Mouse (Mus musculus) myocyte (in vitro differentiated cells): ENCODE measurements around the gene Dnah3. TPM values are rescaled to one million over a fixed set of nuclear protein-coding genes. Genes with fewer than 3 reads are reported as not detected.

ENCODE experiments used
- H3K27me3 ChIP-seq: one replicate; pipeline ENCODE4 v1.6.1; 2011; ENCODE audit not compliant: control insufficient read depth, insufficient read depth, insufficient read length
- H3K36me3 ChIP-seq: one replicate; pipeline ENCODE4 v1.6.1; 2011; ENCODE audit not compliant: control insufficient read depth, insufficient read depth
- H3K4me2 ChIP-seq: one replicate; pipeline ENCODE4 v1.6.1; 2011; ENCODE audit warnings: low read depth, control low read depth
- H3K4me3 ChIP-seq: one replicate; pipeline ENCODE4 v1.5.1; 2011; ENCODE audit warnings: mild to moderate bottlenecking, control low read depth, moderate library complexity
- H3K79me2 ChIP-seq: one replicate; pipeline ENCODE4 v1.6.1; 2011; ENCODE audit not compliant: control insufficient read depth, insufficient read depth
- H3ac ChIP-seq: one replicate; pipeline ENCODE4 v1.6.1; 2011; ENCODE audit not compliant: control insufficient read depth, insufficient read length
- CEBPB ChIP-seq: IDR thresholded peaks from 2 replicates; pipeline ENCODE4 v1.6.1; 2011; ENCODE audit warnings: mild to moderate bottlenecking, moderate library complexity; ENCODE audit not compliant: poor library complexity, insufficient read depth, severe bottlenecking
- E2F4 ChIP-seq: IDR thresholded peaks from one replicate; pipeline ENCODE4 v1.6.1; 2011; ENCODE audit warnings: mild to moderate bottlenecking, control low read depth, moderate library complexity; ENCODE audit not compliant: insufficient read depth
- MAX ChIP-seq: IDR thresholded peaks from one replicate; pipeline ENCODE4 v1.6.1; 2011; ENCODE audit warnings: low read depth, mild to moderate bottlenecking, control low read depth
- MYOD1 ChIP-seq, 3 experiments: IDR thresholded peaks; one replicate each; pipeline ENCODE4 v1.6.1; 2011; ENCODE audit warnings: control low read depth in 2 of 3, low read depth in 2 of 3, mild to moderate bottlenecking in 2 of 3, moderate library complexity in 1 of 3; ENCODE audit not compliant: insufficient read length in 2 of 3, control insufficient read depth in 1 of 3
- MYOG ChIP-seq, 3 experiments: IDR thresholded peaks; one replicate each; pipeline ENCODE4 v1.6.1; 2011; ENCODE audit warnings: control low read depth in 2 of 3, low read depth in 2 of 3, mild to moderate bottlenecking in 2 of 3; ENCODE audit not compliant: insufficient read length in 2 of 3, control insufficient read depth in 1 of 3, insufficient read depth in 1 of 3
- POLR2A ChIP-seq: IDR thresholded peaks from one replicate; pipeline ENCODE4 v1.6.1; 2011; ENCODE audit warnings: low read depth, mild to moderate bottlenecking, control low read depth, moderate library complexity; ENCODE audit not compliant: insufficient read length
- POLR2AphosphoS2 ChIP-seq: IDR thresholded peaks from one replicate; pipeline ENCODE4 v1.6.1; 2011; ENCODE audit warnings: low read depth, control low read depth; ENCODE audit not compliant: insufficient read length
- REST ChIP-seq: IDR thresholded peaks from one replicate; pipeline ENCODE4 v1.6.1; 2011; ENCODE audit warnings: mild to moderate bottlenecking, control low read depth, moderate library complexity; ENCODE audit not compliant: insufficient read depth, insufficient read length
- SRF ChIP-seq: IDR thresholded peaks from one replicate; pipeline ENCODE4 v1.6.1; 2011; ENCODE audit warnings: low read depth; ENCODE audit not compliant: control insufficient read depth, insufficient read length
- TCF12 ChIP-seq: IDR thresholded peaks from one replicate; pipeline ENCODE4 v1.6.1; 2011; ENCODE audit warnings: mild to moderate bottlenecking, control low read depth; ENCODE audit not compliant: poor library complexity, insufficient read depth, severe bottlenecking
- TCF3 ChIP-seq: IDR thresholded peaks from one replicate; pipeline ENCODE4 v1.6.1; 2011; ENCODE audit warnings: low read depth, control low read depth; ENCODE audit not compliant: insufficient read length
- USF1 ChIP-seq: IDR thresholded peaks from one replicate; pipeline ENCODE4 v1.6.1; 2011; ENCODE audit warnings: low read depth, mild to moderate bottlenecking, control low read depth, moderate library complexity
- polyA plus RNA-seq: library from polyadenylated mRNA; unstranded; fragments of >200 nt; fragmentation: generic; extraction: Trizol; gene quantifications from one replicate; pipeline ENCODE4 v1.2.1, GENCODE M21; 2012; ENCODE audit warnings: missing spikeins

The Dnah3 gene
- polyA plus RNA-seq, 1 experiment = 0.01 TPM

GRCm38 (mm10) chr7:120097845-120098244 lies 2.8 kb upstream of the Dnah3 start:
- no peaks in the 10 kb centered on the region for H3K36me3 ChIP-seq
- H3K4me3 ChIP-seq = no peak overlapping the region
- no peaks in the 10 kb centered on the region for H3K79me2 ChIP-seq
- no peaks in the 10 kb centered on the region for H3K27me3 ChIP-seq
- TF ChIP-seq MAX = no peak
- no peak for TF ChIP-seq POLR2A
- no peak for TF ChIP-seq MYOG (IDR thresholded peaks at IDR 0.05; ENCODE audit: control insufficient read depth in 1 of 3, insufficient read depth in 1 of 3, insufficient read length in 2 of 3, low read depth in 2 of 3)
- TF ChIP-seq SRF = no peak
- TF ChIP-seq TCF12 = no peak
- TF ChIP-seq USF1 = no peak
- no peak for TF ChIP-seq E2F4
- no peak for TF ChIP-seq TCF3
- TF ChIP-seq REST = no peak
- no peak for TF ChIP-seq MYOD1 (IDR thresholded peaks at IDR 0.05; ENCODE audit: control insufficient read depth in 1 of 3, insufficient read length in 2 of 3, low read depth in 2 of 3)
- no peak for TF ChIP-seq POLR2AphosphoS2
- TF ChIP-seq CEBPB = no peak
- H3ac ChIP-seq = no peak overlapping the region
- peak overlapping the region; percentile 39 for H3K4me2 ChIP-seq

GRCm38 (mm10) chr7:120094216-120094615 lies 864 bp downstream of the Dnah3 start:
- H3ac ChIP-seq = no peak overlapping the region
- H3K4me3 ChIP-seq = no peak overlapping the region
- H3K36me3 ChIP-seq = no peaks in the 10 kb centered on the region
- no peaks in the 10 kb centered on the region for H3K79me2 ChIP-seq
- H3K27me3 ChIP-seq = peaks cover 5% of the 10 kb centered on the region
- TF ChIP-seq USF1 = no peak
- TF ChIP-seq MYOG (IDR thresholded peaks at IDR 0.05; ENCODE audit: control insufficient read depth in 1 of 3, insufficient read depth in 1 of 3, insufficient read length in 2 of 3, low read depth in 2 of 3) = no peak
- TF ChIP-seq POLR2A = no peak
- no peak for TF ChIP-seq REST
- TF ChIP-seq TCF12 = no peak
- no peak for TF ChIP-seq SRF
- H3K4me2 ChIP-seq = no peak overlapping the region

DNA sequence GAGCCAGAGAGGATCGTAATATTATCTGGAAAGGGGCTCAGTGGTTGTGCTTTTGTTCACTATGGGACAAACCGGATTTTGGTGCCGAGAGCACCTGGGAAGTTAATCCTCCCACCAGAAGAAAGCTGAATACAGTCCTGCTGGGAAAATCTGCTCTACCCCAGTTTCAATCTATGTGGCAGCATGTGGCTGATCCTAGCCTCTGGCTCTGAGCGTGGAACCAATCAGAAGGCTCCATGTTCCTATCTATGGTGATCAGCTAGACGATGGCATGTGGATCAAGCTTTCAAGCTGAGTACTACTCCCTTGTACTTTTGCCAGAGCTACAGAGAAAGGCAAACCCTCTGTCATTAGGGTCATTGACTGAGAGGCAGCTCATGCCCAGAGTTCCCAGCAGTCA lies 2.0 kb downstream of the Dnah3 start:
- Histone ChIP-seq H3K36me3 (no peaks in the 10 kb centered on the region), H3K4me3 (no peak overlapping the region), H3ac (no peak overlapping the region), H3K79me2 (no peaks in the 10 kb centered on the region), H3K4me2 (no peak overlapping the region), H3K27me3 (peaks cover 5% of the 10 kb centered on the region)
- no peak for TF ChIP-seq MYOG (IDR thresholded peaks at IDR 0.05; ENCODE audit: control insufficient read depth in 1 of 3, insufficient read depth in 1 of 3, insufficient read length in 2 of 3, low read depth in 2 of 3)

DNA sequence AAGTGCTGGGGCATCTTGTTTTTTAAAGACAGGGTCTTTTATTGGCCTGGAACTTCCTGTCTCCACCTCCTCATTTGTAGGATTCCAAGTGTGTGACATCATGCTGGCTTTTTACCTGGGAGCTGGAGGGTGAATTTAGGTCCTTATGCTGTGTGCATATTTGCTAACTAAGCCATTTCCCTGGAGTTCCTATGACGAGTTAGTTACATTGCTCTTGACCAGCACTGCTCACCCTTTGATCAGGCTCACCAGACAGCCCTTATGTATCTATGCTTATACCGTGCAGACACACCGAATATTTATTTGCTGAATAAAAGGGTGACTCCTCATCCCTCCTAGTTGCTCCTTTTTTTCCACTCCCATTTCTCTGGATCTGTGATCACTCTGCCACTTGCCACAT lies 14.9 kb downstream of the Dnah3 start:
- H3ac ChIP-seq = no peak overlapping the region
- H3K79me2 ChIP-seq = no peaks in the 10 kb centered on the region
- TF ChIP-seq MAX (no peak), E2F4 (no peak), MYOD1 (IDR thresholded peaks at IDR 0.05; ENCODE audit: control insufficient read depth in 1 of 3, insufficient read length in 2 of 3, low read depth in 2 of 3) (no peak), TCF3 (no peak), REST (no peak), MYOG (IDR thresholded peaks at IDR 0.05; ENCODE audit: control insufficient read depth in 1 of 3, insufficient read depth in 1 of 3, insufficient read length in 2 of 3, low read depth in 2 of 3) (no peak), POLR2A (no peak)
- H3K36me3 ChIP-seq = no peaks in the 10 kb centered on the region
- no peaks in the 10 kb centered on the region for H3K27me3 ChIP-seq
- no peak overlapping the region for H3K4me3 ChIP-seq
- no peak overlapping the region for H3K4me2 ChIP-seq

GRCm38 (mm10) chr7:120069164-120069563 lies 25.9 kb downstream of the Dnah3 start:
- no peak overlapping the region for H3ac ChIP-seq
- no peak for TF ChIP-seq TCF12
- peak in 1 of 3 experiments; percentile 33 for TF ChIP-seq MYOG (IDR thresholded peaks at IDR 0.05; ENCODE audit: control insufficient read depth in 1 of 3, insufficient read depth in 1 of 3, insufficient read length in 2 of 3, low read depth in 2 of 3)
- no peak for TF ChIP-seq POLR2A
- TF ChIP-seq TCF3 = no peak
- TF ChIP-seq SRF = no peak
- no peak for TF ChIP-seq MAX
- TF ChIP-seq POLR2AphosphoS2 = no peak
- TF ChIP-seq REST = no peak
- TF ChIP-seq E2F4 = no peak
- TF ChIP-seq CEBPB = no peak
- TF ChIP-seq USF1 = no peak
- peak in 2 of 3 experiments; percentile 13 to 61 for TF ChIP-seq MYOD1 (IDR thresholded peaks at IDR 0.05; ENCODE audit: control insufficient read depth in 1 of 3, insufficient read length in 2 of 3, low read depth in 2 of 3)
- no peaks in the 10 kb centered on the region for H3K27me3 ChIP-seq
- peak overlapping the region; percentile 25 for H3K4me2 ChIP-seq
- H3K4me3 ChIP-seq = no peak overlapping the region
- no peaks in the 10 kb centered on the region for H3K36me3 ChIP-seq
- H3K79me2 ChIP-seq = no peaks in the 10 kb centered on the region

DNA sequence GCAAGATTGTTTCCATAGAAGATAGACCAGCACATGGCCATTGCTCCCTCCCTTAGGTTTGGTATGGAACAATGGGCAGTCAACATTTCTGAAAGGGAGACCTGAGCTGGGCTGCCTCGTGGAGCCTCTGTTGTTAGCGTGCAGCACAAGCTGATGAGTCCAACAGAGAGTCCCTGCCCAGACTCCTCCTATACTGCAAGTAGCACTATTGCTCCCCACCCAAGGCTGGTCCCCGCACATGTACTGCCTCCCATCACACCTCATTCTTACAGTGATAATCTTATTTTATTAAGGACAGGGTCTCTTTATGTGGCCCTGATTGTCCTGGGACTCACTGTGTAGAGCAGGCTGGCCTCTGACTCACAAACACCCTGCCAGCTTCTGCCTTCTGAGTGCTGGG lies 27.0 kb downstream of the Dnah3 start:
- H3K27me3 ChIP-seq = no peaks in the 10 kb centered on the region
- H3K4me2 ChIP-seq = no peak overlapping the region
- TF ChIP-seq USF1 = no peak
- TF ChIP-seq TCF3 = no peak
- no peak for TF ChIP-seq TCF12
- TF ChIP-seq REST = no peak
- TF ChIP-seq POLR2AphosphoS2 = no peak
- TF ChIP-seq MYOG (IDR thresholded peaks at IDR 0.05; ENCODE audit: control insufficient read depth in 1 of 3, insufficient read depth in 1 of 3, insufficient read length in 2 of 3, low read depth in 2 of 3) = no peak
- TF ChIP-seq SRF = no peak
- TF ChIP-seq MYOD1 (IDR thresholded peaks at IDR 0.05; ENCODE audit: control insufficient read depth in 1 of 3, insufficient read length in 2 of 3, low read depth in 2 of 3) = no peak
- TF ChIP-seq MAX = no peak
- no peaks in the 10 kb centered on the region for H3K36me3 ChIP-seq
- no peak overlapping the region for H3K4me3 ChIP-seq
- H3K79me2 ChIP-seq = no peaks in the 10 kb centered on the region
- no peak overlapping the region for H3ac ChIP-seq
